Mouse (Mus musculus) stomach, postnatal 0 days (tissue): ENCODE measurements around the gene Ssbp3. TPM values are rescaled to one million over a fixed set of nuclear protein-coding genes. Genes with fewer than 3 reads are reported as not detected.

Experiments
- ATAC-seq: fragments of 200-750 bp; cut with Nextera tagmentation; 2 replicates; pipeline ENCODE4 v1.8.0; 2017; ENCODE audit not compliant: low FRiP score, low TSS enrichment
- DNase-seq: peaks from one replicate; pipeline ENCODE4 v3.0.0-alpha.2; 2016; ENCODE audit warnings: low spot score
- H3K27ac ChIP-seq: fragments of 300-500 bp; sonication (generic); replicated peaks from 2 replicates; pipeline ENCODE4 v1.5.1; 2014; ENCODE audit warnings: mild to moderate bottlenecking, control low read depth
- H3K27me3 ChIP-seq: fragments of 300-500 bp; sonication (generic); 2 replicates; pipeline ENCODE4 v1.6.1; 2014; ENCODE audit warnings: low read length; ENCODE audit not compliant: control insufficient read depth, insufficient read depth
- H3K36me3 ChIP-seq: fragments of 300-500 bp; sonication (generic); 2 replicates; pipeline ENCODE4 v1.6.1; 2014; ENCODE audit warnings: low read length, mixed read lengths; ENCODE audit not compliant: control insufficient read depth, insufficient read depth
- H3K4me1 ChIP-seq: fragments of 300-500 bp; sonication (generic); replicated peaks from 2 replicates; pipeline ENCODE4 v1.6.1; 2014; ENCODE audit warnings: antibody characterized with exemption; ENCODE audit not compliant: control insufficient read depth, insufficient read depth
- H3K4me2 ChIP-seq: fragments of 300-500 bp; sonication (generic); replicated peaks from 2 replicates; pipeline ENCODE4 v1.6.1; 2014; ENCODE audit warnings: low read depth, mild to moderate bottlenecking, control low read depth, moderate library complexity
- H3K4me3 ChIP-seq: fragments of 300-500 bp; sonication (generic); 2 replicates; pipeline ENCODE4 v1.5.1; 2014; ENCODE audit warnings: low read depth, low read length, control low read depth
- H3K9ac ChIP-seq: fragments of 300-500 bp; sonication (generic); 2 replicates; pipeline ENCODE4 v1.6.1; 2014; ENCODE audit warnings: mild to moderate bottlenecking, low read length, control low read depth, mixed read lengths
- H3K9me3 ChIP-seq: fragments of 300-500 bp; sonication (generic); 2 replicates; pipeline ENCODE4 v1.6.1; 2016; ENCODE audit warnings: low read length; ENCODE audit not compliant: control insufficient read depth
- CTCF ChIP-seq: IDR thresholded peaks from 2 replicates; pipeline ENCODE4 v1.5.1; 2016; ENCODE audit warnings: antibody characterized with exemption, low read depth, mild to moderate bottlenecking, moderate library complexity
- EP300 ChIP-seq: optimal IDR thresholded peaks from 2 replicates; pipeline ENCODE3; 2016; ENCODE audit warnings: antibody characterized with exemption
- WGBS: fragments of 180-500 bp; shearing (Covaris S2); extraction: QIAGEN DNeasy Blood & Tissue Kit; methylation state at CpG from one replicate; pipeline ENCODE4 v1.1.7; 2014; 5-methylcytosine and 5-hydroxymethylcytosine counted together
- polyA plus RNA-seq: library from polyadenylated mRNA; unstranded; fragments of >200 nt; fragmentation: Nextera tagmentation; extraction: Ambion mirVana; gene quantifications from 2 replicates; pipeline ENCODE4 v1.2.1, GENCODE M21; 2015

The Ssbp3 gene
- polyA plus RNA-seq, 1 experiment from 2014 or later, result 39.3 TPM

GRCm38 (mm10) chr4:106924175-106924574 is 13.7 kb downstream of the Ssbp3 start:
- Histone ChIP-seq H3K27me3 (no peaks in the 10 kb centered on the region), H3K4me3 (no peak overlapping the region), H3K9me3 (no peaks in the 10 kb centered on the region), H3K4me1 (no peaks in the 10 kb centered on the region), H3K27ac (peak overlapping the region; percentile 13; the same call in 1 of the 2 replicates), H3K36me3 (peaks cover 16% of the 10 kb centered on the region), H3K4me2 (no peak overlapping the region), H3K9ac (no peak overlapping the region)
- ATAC-seq, result no peak
- WGBS, result 69% methylated on average over 4 of the region's 4 CpGs
- TF ChIP-seq CTCF (no peak), EP300 (no peak)
- no peak for DNase-seq

- Histone ChIP-seq H3K4me2 (no peak overlapping the region), H3K27ac (no peak overlapping the region), H3K9ac (no peak overlapping the region), H3K27me3 (no peaks in the 10 kb centered on the region), H3K4me3 (no peak overlapping the region), H3K4me1 (no peaks in the 10 kb centered on the region), H3K36me3 (peaks cover 10% of the 10 kb centered on the region), H3K9me3 (no peaks in the 10 kb centered on the region)
- DNase-seq (peak; percentile 59), ATAC-seq (peak; percentile 71)
- TF ChIP-seq CTCF (no peak), EP300 (no peak)
- WGBS, result 70% methylated on average over 10 of the region's 10 CpGs
Observed at GRCm38 (mm10) chr4:106924888-106925287, 14.4 kb downstream of the Ssbp3 start.

- no peak overlapping the region for H3K4me2 ChIP-seq
- no peak overlapping the region for H3K9ac ChIP-seq
- DNase-seq, result no peak
- H3K27ac ChIP-seq, result no peak overlapping the region
- no peaks in the 10 kb centered on the region for H3K4me1 ChIP-seq
- no peak for ATAC-seq
- no peaks in the 10 kb centered on the region for H3K27me3 ChIP-seq
- WGBS, result 83% methylated on average over 9 of the region's 9 CpGs
- no peak overlapping the region for H3K4me3 ChIP-seq
- H3K9me3 ChIP-seq, result no peaks in the 10 kb centered on the region
- no peak for TF ChIP-seq EP300
- TF ChIP-seq CTCF, result no peak
- peaks cover 10% of the 10 kb centered on the region for H3K36me3 ChIP-seq
Observed at GRCm38 (mm10) chr4:106926401-106926800, 15.9 kb downstream of the Ssbp3 start.

GRCm38 (mm10) chr4:106927034-106927433 is 16.5 kb downstream of the Ssbp3 start:
- H3K36me3 ChIP-seq, result peaks cover 11% of the 10 kb centered on the region
- 91% methylated on average over 6 of the region's 6 CpGs for WGBS

GRCm38 (mm10) chr4:106928961-106929360 is 18.5 kb downstream of the Ssbp3 start:
- H3K9ac ChIP-seq, result no peak overlapping the region
- no peak overlapping the region for H3K27ac ChIP-seq
- TF ChIP-seq CTCF, result no peak
- no peak for TF ChIP-seq EP300
- H3K4me1 ChIP-seq, result no peaks in the 10 kb centered on the region
- 82% methylated on average over 7 of the region's 7 CpGs for WGBS
- H3K27me3 ChIP-seq, result no peaks in the 10 kb centered on the region
- H3K9me3 ChIP-seq, result no peaks in the 10 kb centered on the region
- ATAC-seq (no peak), DNase-seq (no peak)
- H3K36me3 ChIP-seq, result peaks cover 7% of the 10 kb centered on the region
- H3K4me3 ChIP-seq, result no peak overlapping the region
- H3K4me2 ChIP-seq, result no peak overlapping the region

More at GRCm38 (mm10) chr4:106927034-106927433, 16.5 kb downstream of the Ssbp3 start:
- no peak for ATAC-seq
- Histone ChIP-seq H3K27me3 (no peaks in the 10 kb centered on the region), H3K4me3 (no peak overlapping the region), H3K4me2 (no peak overlapping the region), H3K9me3 (no peaks in the 10 kb centered on the region), H3K27ac (no peak overlapping the region), H3K4me1 (no peaks in the 10 kb centered on the region), H3K9ac (no peak overlapping the region)
- no peak for TF ChIP-seq CTCF
- no peak for TF ChIP-seq EP300
- DNase-seq, result no peak

GRCm38 (mm10) chr4:106932583-106932982 is 22.1 kb downstream of the Ssbp3 start:
- TF ChIP-seq CTCF (no peak), EP300 (no peak)
- Histone ChIP-seq H3K9ac (no peak overlapping the region), H3K27me3 (no peaks in the 10 kb centered on the region), H3K4me3 (no peak overlapping the region), H3K27ac (no peak overlapping the region), H3K36me3 (peaks cover 3% of the 10 kb centered on the region; the same call in 1 of the 2 replicates), H3K4me2 (no peak overlapping the region), H3K4me1 (no peaks in the 10 kb centered on the region), H3K9me3 (no peaks in the 10 kb centered on the region)
- ATAC-seq (no peak), DNase-seq (no peak)
- 90% methylated on average over 7 of the region's 7 CpGs for WGBS
